Mouse (Mus musculus): ENCODE data around the gene Sfrp2. TPM values are rescaled to one million over a fixed set of nuclear protein-coding genes. Genes with fewer than 3 reads are reported as not detected.

The Sfrp2 gene
- total RNA-seq, 2 experiments from 2014 or later = 9.1 to 13.2 TPM

GRCm38 (mm10) chr3:83768293-83769035 lies 2.3 kb downstream of the Sfrp2 start:
- no peak for DNase-seq
- intact Hi-C loops (cut with DNase I) = loop anchor here (5.0 to 10.0 kb wide), 2 partner anchors 271 to 354 kb away; no protein-coding TSS in a partner anchor

- no peak for DNase-seq
- intact Hi-C loops (cut with DNase I) = loop anchor here (5.0 to 10.0 kb wide), 2 partner anchors 272 to 354 kb away; no protein-coding TSS in a partner anchor
Observed at GRCm38 (mm10) chr3:83769036-83769410, 2.9 kb downstream of the Sfrp2 start.

DNA sequence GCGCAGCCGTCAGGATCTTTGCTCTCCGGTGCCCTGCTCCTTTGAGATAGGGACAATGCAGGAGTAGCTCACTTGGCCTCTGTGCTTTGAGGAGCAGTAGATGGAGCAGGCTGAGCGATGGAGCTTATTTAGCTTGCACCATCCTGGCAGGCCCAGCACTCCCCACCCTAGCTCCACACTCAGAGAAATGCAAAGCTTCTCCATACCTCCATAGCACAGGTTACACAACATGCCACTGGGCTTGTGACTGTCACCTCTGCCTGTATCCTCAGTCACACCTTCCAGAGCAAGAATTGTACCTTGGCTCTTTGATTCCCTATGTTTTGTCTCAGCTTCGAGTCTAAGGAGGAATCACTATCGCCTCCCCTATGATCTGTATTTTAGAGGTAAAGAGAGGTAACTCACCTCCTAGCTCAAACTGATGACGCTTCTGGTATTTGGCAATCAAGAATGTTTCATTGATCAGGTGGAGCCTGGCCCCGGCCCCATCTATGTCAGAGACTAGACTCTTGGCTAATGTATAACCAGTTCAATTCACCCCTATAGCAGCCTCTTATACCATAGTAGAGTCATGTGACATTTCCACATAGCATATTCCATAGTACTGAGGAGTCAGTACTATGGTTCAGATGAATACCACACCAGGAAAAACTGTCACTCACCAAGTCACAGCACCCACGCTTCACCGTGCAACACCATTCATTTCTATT lies 5.2 kb downstream of the Sfrp2 start:
- DNase-seq = no peak
- intact Hi-C loops (cut with DNase I) = no loop called here

- DNase-seq = no peak
- intact Hi-C loops (cut with DNase I) = no loop called here
Observed at GRCm38 (mm10) chr3:83773281-83773680, 7.2 kb downstream of the Sfrp2 start.

- DNase-seq = no peak
- intact Hi-C loops (cut with DNase I) = no loop called here
Observed at GRCm38 (mm10) chr3:83775403-83775802, 9.3 kb downstream of the Sfrp2 start.

DNA sequence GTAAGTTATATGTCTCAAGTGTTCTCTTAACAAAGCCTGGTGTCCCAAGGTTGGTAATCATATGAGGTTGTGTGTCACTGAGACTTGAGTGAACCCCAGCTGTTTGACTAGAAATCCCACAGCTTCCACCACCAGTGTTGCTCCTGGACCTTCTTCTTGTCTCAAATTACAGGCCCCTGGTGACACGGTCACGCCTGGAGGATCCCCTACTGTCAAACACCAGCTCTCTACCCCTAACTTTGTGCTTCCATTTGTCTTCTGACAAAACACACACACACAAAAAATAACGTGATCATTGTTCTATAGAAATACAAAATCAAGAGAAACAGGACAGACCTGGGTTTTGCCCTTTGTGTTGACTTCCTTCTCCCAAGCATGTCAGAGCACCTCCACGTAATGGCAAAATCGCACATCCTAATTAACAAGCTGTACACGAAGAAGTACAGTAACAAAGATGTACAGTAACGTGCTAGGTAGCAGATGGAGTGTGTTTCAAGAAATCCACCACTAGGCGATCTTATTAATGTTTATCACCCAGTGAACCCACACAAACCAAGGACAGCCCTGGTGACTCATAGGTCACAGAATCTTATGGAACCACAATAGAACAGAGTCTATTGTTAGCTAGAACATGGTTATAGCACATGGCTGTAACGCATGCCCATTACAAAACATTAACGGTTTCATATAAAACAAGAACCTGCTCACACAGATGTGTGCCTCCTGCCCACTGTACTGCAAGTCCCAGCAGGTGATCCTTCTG lies 15.5 kb downstream of the Sfrp2 start:
- intact Hi-C loops (cut with DNase I) = no loop called here
- DNase-seq = no peak

DNA sequence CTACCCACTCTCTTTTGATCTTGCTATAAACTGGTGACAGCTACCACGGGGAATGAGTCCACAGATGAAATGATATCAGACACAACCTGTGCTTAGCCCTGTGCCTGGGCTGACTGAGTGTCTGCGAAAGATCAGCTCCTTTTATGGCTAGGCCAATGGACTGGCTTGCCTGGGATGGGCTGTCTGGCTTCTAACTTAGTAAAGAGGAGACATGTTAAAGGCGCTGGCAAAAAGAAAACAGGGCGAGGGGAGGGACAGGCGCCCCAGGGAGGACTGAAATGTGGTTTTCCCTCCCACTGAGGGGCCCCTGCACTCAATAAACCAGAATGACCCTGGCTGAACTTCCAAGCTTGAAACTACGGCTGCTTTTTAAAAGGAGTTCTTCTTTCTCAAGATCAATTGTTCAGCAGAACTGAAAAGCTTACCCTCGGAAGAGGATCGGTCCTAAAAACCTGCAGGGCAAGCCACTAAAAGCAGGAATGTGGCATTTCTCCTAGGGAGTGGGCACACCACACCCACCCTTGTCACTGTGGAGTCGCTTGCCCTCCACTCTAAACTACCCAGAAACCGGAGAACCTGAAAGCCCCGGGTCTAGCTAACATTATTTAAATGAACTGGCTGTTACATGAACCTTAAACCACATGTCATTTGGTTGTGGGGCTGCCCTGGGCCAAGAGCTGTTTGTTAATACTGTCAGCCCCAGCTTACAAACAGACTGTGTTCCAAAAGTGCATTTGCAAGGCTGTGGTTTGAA lies 17.8 kb downstream of the Sfrp2 start:
- no peak for DNase-seq
- intact Hi-C loops (cut with DNase I) = no loop called here

- intact Hi-C loops (cut with DNase I) = no loop called here
Observed at GRCm38 (mm10) chr3:83784726-83785125, 18.6 kb downstream of the Sfrp2 start.

GRCm38 (mm10) chr3:83787086-83787485 lies 21.0 kb downstream of the Sfrp2 start:
- DNase-seq = no peak
- intact Hi-C loops (cut with DNase I) = no loop called here

More at GRCm38 (mm10) chr3:83784726-83785125, 18.6 kb downstream of the Sfrp2 start:
- no peak for DNase-seq

- no peak for DNase-seq
- intact Hi-C loops (cut with DNase I) = no loop called here
Observed at GRCm38 (mm10) chr3:83787776-83788305, 21.7 kb downstream of the Sfrp2 start.

- peak; percentile 14 to 17 for DNase-seq
- intact Hi-C loops (cut with DNase I) = no loop called here
Observed at GRCm38 (mm10) chr3:83789651-83790451, 23.7 kb downstream of the Sfrp2 start.

DNA sequence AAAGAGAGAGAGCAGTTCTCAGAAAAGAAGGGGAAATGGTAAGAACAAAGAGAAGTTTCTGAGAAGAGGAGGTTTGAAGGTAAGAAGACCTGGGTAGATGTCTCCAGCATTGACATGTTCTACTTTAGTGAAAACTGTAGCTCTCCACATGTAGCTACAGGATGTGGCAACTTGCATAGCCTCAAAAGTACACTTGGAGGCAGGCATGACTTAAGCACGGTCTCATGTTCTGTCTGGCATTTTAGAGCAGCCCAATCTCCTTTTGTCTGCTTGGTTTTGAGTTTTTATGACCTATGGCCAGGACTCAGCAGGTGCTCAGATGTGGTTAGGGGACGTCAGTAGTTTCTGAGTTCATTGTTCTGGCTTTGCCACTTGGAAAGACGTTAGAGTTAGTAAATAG lies 25.3 kb downstream of the Sfrp2 start:
- DNase-seq = no peak
- intact Hi-C loops (cut with DNase I) = no loop called here

DNA sequence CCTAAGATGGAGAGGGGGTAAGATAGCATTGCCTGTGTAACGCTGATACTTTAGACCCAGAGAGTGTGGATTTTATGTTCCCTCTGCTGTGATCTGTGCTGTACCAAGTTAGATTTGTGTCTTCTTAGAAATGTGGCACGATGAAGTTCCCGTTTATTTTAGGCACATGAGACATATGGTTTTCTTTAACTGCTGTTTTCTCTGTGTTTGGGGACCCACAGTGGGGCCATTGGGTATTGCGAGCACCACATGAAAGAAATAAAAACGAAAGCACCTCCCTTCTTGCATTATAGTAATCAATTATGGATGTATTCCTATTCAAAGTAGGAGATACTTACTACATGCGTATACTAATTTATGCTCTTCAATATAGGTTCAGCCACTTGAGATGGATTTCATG lies 31.0 kb downstream of the Sfrp2 start:
- no peak for DNase-seq
- intact Hi-C loops (cut with DNase I) = loop anchor here (5.0 kb wide), 1 partner anchor 100 kb away; no protein-coding TSS in a partner anchor

GRCm38 (mm10) chr3:83797828-83798227 lies 31.7 kb downstream of the Sfrp2 start:
- peak; percentile 68 to 73 for DNase-seq

GRCm38 (mm10) chr3:83799486-83799885 lies 33.4 kb downstream of the Sfrp2 start:
- DNase-seq = no peak
- intact Hi-C loops (cut with DNase I) = loop anchor here (5.0 kb wide), 1 partner anchor 98 kb away; no protein-coding TSS in a partner anchor

More at GRCm38 (mm10) chr3:83797828-83798227, 31.7 kb downstream of the Sfrp2 start:
- intact Hi-C loops (cut with DNase I) = loop anchor here (5.0 kb wide), 1 partner anchor 99 kb away; no protein-coding TSS in a partner anchor

DNA sequence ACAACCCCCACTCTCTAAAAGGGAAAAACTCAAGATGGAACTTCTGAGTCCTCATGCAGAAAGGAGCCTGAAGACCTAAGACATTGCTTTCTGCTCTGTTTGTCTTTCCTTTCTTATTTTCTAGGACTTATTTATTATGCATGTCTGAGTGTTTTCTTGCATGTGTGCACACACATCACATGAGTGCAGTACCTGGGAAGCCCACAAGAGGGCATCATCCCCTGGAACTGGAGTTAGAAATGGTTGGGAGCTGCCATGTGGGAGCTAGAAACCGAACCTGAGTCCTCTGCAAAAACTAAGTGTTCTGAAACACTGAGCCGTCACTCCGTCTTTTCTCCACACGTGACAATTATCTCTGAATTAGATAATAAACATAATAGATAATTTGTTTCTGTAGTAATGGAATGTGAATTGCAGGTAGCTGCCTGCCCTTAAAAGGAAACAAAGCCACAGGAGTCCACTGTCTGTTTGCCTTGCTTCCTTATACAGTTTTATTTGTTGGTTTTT lies 35.6 kb downstream of the Sfrp2 start:
- intact Hi-C loops (cut with DNase I) = no loop called here
- no peak for DNase-seq

- DNase-seq = no peak
- intact Hi-C loops (cut with DNase I) = no loop called here
Observed at GRCm38 (mm10) chr3:83808483-83808882, 42.4 kb downstream of the Sfrp2 start.

GRCm38 (mm10) chr3:83811987-83812386 lies 45.9 kb downstream of the Sfrp2 start:
- intact Hi-C loops (cut with DNase I) = no loop called here
- no peak for DNase-seq

- no peak for DNase-seq
Observed at GRCm38 (mm10) chr3:83812863-83813262, 46.7 kb downstream of the Sfrp2 start.

More at GRCm38 (mm10) chr3:83812863-83813262, 46.7 kb downstream of the Sfrp2 start:
- intact Hi-C loops (cut with DNase I) = no loop called here

Measured in heart, postnatal 14 days (tissue).